Mouse (Mus musculus) lung, adult 2 months (tissue): ENCODE measurements at regions not wholly inside any gene's neighbourhood (a gene's known extent, or its start where the extent isn't known, plus 50 kb on each side); places are given as distances from the start of the nearest gene placed in this dataset.
A peak's percentile ranks its signal among the peaks of the same experiment; 100 is the strongest.

ENCODE experiments used
- DNase-seq: peaks from one replicate; pipeline ENCODE4 v3.0.0; 2022
- H3K4me1 ChIP-seq: fragments of 200-500 bp; 2 replicates; pipeline ENCODE4 v1.6.1; 2011; ENCODE audit warnings: low read length; ENCODE audit not compliant: control insufficient read depth, insufficient read depth
- H3K4me3 ChIP-seq: fragments of 200-500 bp; replicated peaks from 2 replicates; pipeline ENCODE3; 2011; ENCODE audit warnings: low read depth, mild to moderate bottlenecking, control low read depth, low read length; ENCODE audit errors: extremely low read depth
- CTCF ChIP-seq: fragments of 200-500 bp; IDR thresholded peaks from 2 replicates; pipeline ENCODE4 v1.5.1; 2011; ENCODE audit warnings: mild to moderate bottlenecking, low read length, control low read depth; ENCODE audit not compliant: insufficient read depth
- POLR2A ChIP-seq: fragments of 200-500 bp; IDR thresholded peaks from 2 replicates; pipeline ENCODE4 v1.6.1; 2011; ENCODE audit warnings: low read depth, mild to moderate bottlenecking, control low read depth, low read length, borderline replicate concordance; ENCODE audit errors: extremely low read depth
- WGBS: fragments of 180-500 bp; shearing (Covaris S2); methylation state at CpG from one replicate; pipeline ENCODE4 v1.1.7; 2018; 5-methylcytosine and 5-hydroxymethylcytosine counted together

- peak; percentile 61 for DNase-seq
- WGBS, result 28% methylated on average over 17 of the region's 17 CpGs
Measured at GRCm38 (mm10) chr6:116767738-116768522, 51.2 kb upstream of the Tmem72 start.

GRCm38 (mm10) chr6:116774954-116775675 is 58.4 kb upstream of the Tmem72 start:
- DNase-seq, result peak; percentile 14
- H3K4me3 ChIP-seq, result no peak overlapping the region
- WGBS, result 66% methylated on average over 12 of the region's 12 CpGs
- no peaks in the 10 kb centered on the region for H3K4me1 ChIP-seq
- TF ChIP-seq CTCF, result peak; percentile 66
- TF ChIP-seq POLR2A, result no peak

More at GRCm38 (mm10) chr6:116767738-116768522, 51.2 kb upstream of the Tmem72 start:
- peak; percentile 71 for TF ChIP-seq CTCF
- TF ChIP-seq POLR2A, result no peak
- Histone ChIP-seq H3K4me1 (no peaks in the 10 kb centered on the region), H3K4me3 (no peak overlapping the region)

GRCm38 (mm10) chr6:116786553-116787335 is 70.0 kb upstream of the Tmem72 start:
- no peaks in the 10 kb centered on the region for H3K4me1 ChIP-seq
- TF ChIP-seq CTCF, result no peak
- TF ChIP-seq POLR2A, result no peak
- 46% methylated on average over 3 of the region's 3 CpGs for WGBS
- H3K4me3 ChIP-seq, result no peak overlapping the region
- DNase-seq, result no peak

GRCm38 (mm10) chr6:116793321-116793960 is 76.7 kb upstream of the Tmem72 start:
- 45% methylated on average over 4 of the region's 4 CpGs for WGBS
- TF ChIP-seq POLR2A (no peak), CTCF (no peak)
- Histone ChIP-seq H3K4me3 (no peak overlapping the region), H3K4me1 (no peaks in the 10 kb centered on the region)
- no peak for DNase-seq

- no peak for DNase-seq
- no peak for TF ChIP-seq CTCF
- TF ChIP-seq POLR2A, result no peak
- WGBS, result 37% methylated on average over 9 of the region's 9 CpGs
- Histone ChIP-seq H3K4me3 (no peak overlapping the region), H3K4me1 (no peaks in the 10 kb centered on the region)
Measured at GRCm38 (mm10) chr6:116793961-116794336, 77.2 kb upstream of the Tmem72 start.

- Histone ChIP-seq H3K4me3 (no peak overlapping the region), H3K4me1 (no peaks in the 10 kb centered on the region)
- 44% methylated on average over 12 of the region's 12 CpGs for WGBS
- no peak for TF ChIP-seq CTCF
- TF ChIP-seq POLR2A, result no peak
- DNase-seq, result peak; percentile 17
Measured at GRCm38 (mm10) chr6:116821215-116821912, 104.7 kb upstream of the Tmem72 start.

GRCm38 (mm10) chr6:116822605-116823004 is 105.9 kb upstream of the Tmem72 start:
- no peak for TF ChIP-seq CTCF
- TF ChIP-seq POLR2A, result no peak
- no peak for DNase-seq
- WGBS, result 94% methylated on average over 6 of the region's 6 CpGs
- H3K4me3 ChIP-seq, result no peak overlapping the region
- no peaks in the 10 kb centered on the region for H3K4me1 ChIP-seq

- 77% methylated on average over 2 of the region's 2 CpGs for whole genome bisulfite sequencing
- H3K4me1 ChIP-seq, result no peaks in the 10 kb centered on the region
- no peak for DNase-seq
- TF ChIP-seq POLR2A (no peak), CTCF (no peak)
- no peak overlapping the region for H3K4me3 ChIP-seq
Measured at GRCm38 (mm10) chr6:116825628-116826027, 108.9 kb upstream of the Tmem72 start.

- peak; percentile 26 for DNase-seq
Measured at GRCm38 (mm10) chr6:116829341-116829740, 112.6 kb upstream of the Tmem72 start.

More at GRCm38 (mm10) chr6:116829341-116829740, 112.6 kb upstream of the Tmem72 start:
- no peak overlapping the region for H3K4me3 ChIP-seq
- no peak for TF ChIP-seq CTCF
- no peak for TF ChIP-seq POLR2A
- WGBS, result 41% methylated on average over 2 of the region's 2 CpGs
- no peaks in the 10 kb centered on the region for H3K4me1 ChIP-seq
